Mouse (Mus musculus) heart, postnatal 36 days (tissue): ENCODE measurements around the gene Gorasp1. TPM values are rescaled to one million over a fixed set of nuclear protein-coding genes. Genes with fewer than 3 reads are reported as not detected.

ENCODE experiments used
- DNase-seq, 2 experiments: peaks; one replicate each; pipeline ENCODE4 v3.0.0; 2021 to 2022
- intact Hi-C: fragments of 180-260 bp; cut with DNase I; formaldehyde crosslinking; loops from one replicate; pipeline ENCODE4 v1.15.1; 2025
- total RNA-seq, 2 experiments: library from RNA; stranded (reverse); gene quantifications; 2 replicates each; pipeline ENCODE4 v1.2.3; 2021

Gorasp1 gene
- total RNA-seq, 2 experiments from 2014 or later: 30.2 to 30.6 TPM

DNA sequence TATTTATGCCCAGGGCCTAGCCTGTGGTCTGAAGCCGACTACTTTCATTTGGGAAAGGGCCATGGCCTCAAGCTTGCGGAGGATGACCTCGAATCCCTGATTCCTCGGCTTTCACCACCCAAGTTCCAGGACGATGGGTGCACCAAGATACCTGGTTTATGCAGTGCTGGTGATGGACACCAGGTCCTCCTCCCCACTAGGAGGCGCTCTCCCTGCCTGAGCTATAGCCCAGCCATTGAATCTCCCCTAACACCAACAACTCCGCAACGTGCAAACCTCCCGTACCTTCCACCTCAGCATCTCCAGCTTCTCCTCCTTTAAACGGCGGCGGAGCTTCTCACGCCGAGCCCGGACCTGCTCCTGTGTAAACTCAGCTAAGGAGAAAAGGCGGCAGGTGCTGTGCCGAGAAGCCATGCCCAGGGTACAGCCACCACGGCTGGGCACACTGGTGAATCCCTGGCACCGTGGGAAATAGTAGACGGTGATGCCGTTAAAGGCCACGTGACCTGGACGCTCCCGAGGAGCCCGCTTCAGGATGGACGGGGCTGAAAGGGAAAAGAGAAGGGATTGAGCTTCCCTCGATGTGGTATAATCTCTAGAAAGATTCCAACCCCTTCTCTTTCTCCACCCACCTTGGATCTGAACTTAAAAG lies 36.6 kb upstream of the Gorasp1 start:
- no peak for DNase-seq
- intact Hi-C loops: no loop called here

DNA sequence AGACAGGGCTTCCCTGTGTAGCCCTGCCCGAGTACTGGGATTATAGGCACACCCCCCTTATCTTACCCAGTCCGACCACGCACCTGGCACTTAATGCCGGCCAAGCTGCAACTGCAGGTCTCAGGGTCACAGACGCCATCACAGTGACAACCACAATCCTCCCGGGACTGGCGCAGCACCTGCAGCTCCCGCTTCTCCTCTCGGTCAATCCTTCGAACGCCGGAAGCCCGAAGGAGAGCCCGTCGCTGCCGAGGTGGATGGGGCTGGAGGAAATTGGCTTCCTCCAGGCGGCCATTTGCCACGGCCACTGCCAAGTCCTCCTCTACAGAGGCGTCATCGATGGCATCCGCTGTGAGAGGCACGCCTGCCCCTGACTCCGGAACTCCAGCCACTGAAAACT lies 35.9 kb upstream of the Gorasp1 start:
- DNase-seq: no peak
- intact Hi-C loops: no loop called here

DNA sequence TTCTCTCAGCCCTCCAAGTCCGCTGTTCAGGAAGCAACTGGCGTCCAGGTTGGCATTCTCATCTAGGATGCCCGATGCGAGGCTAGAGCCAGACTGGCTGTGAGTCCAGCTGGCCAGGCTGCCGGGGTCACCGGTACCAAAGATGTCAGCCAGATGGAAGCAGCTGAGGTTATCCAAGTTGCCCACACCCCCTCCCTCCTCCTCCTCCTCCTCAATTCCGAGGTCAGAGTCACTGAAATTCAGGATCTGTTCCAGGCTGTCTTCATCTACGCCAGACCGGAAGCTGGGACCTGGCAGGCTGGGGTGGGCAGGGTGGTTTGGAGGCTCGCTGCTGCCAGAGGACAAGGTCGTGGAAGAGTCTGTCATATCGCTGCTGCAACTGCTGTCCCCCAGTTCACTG lies 35.2 kb upstream of the Gorasp1 start:
- intact Hi-C loops: no loop called here
- DNase-seq: peak in 1 of 2 experiments; percentile 55

DNA sequence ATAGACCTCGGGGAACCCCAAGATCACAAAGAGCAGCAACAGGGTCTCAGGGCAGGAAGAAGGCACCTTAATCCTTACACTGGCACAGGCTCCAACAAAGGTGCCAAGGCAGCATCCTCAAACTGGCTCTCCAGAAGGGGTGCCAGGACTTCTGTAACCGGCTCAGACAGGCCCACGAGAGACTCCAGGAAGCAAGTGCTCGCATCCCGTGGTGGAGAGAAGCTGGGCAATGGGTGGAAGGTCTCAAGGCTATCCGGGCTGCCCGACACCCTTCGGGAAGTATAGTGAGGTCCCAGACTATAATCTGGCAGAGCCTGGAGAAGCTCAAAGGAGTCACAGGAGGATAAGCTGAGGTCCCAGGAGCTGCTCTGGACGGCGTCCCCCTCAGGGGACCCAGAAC lies 34.8 kb upstream of the Gorasp1 start:
- DNase-seq: no peak
- intact Hi-C loops: no loop called here

DNA sequence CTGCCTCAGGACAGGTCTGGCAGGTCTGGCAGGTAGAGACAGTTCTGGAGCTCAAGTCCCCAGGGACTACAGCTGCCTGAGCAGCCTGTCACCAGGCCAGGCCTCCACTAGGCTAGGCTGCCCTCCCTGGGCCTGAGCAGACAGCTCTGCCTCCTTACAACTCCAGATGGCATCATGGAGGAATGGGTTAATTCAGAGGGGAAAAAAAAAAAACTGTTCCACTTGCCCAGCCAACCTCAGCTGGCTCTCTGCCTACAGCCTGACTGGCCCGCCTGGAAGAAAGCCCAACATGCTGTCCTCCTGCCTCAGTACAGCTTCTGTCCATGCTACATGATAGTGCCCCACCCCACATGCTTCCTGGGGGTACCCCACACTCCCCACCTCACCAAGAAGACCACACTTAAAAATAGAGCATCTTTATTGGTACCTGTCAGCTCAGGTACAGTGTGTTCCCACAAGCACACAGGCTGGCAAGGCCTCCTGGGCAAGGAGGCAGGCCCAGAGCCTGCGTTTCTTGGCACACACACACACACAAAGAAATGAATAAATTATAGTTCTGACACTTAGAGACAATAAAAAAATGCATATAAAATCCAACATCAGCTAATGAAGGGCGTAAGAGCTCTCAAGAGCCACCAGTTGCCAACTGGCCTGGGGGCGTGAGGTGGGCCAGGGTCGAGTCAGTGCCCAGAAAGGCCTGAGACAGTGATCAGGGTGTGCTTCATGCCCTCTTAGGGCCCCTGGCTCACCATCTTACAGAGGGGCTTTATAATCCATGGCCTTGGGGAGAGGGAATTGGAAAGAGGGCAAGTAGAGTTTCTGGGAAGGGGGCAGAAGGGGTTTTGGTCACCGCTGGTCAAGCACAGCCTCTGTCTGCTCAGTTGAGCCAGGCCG lies 33.6 kb upstream of the Gorasp1 start:
- intact Hi-C loops: no loop called here
- peak in 1 of 2 experiments; percentile 52 for DNase-seq

DNA sequence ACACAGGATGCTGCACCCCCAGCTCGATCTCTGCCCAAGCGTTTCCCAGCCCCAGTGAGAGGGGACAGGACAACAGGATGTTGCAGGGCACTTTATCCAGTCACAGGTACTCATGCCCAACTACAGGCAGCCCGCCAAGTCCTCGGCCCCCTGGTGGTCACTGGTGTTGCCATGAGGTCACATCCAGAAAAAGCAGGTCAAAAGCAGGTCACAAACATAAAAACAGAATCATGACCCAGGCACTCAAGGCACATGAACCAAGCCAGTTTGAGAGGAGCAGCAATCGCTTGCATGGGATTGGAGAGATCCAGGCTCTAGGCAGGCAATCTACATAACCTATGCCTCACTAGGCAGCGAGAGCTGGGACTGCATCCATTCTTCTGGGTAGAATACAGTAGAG lies 32.9 kb upstream of the Gorasp1 start:
- DNase-seq: peak; percentile 56 to 68
- intact Hi-C loops: no loop called here

DNA sequence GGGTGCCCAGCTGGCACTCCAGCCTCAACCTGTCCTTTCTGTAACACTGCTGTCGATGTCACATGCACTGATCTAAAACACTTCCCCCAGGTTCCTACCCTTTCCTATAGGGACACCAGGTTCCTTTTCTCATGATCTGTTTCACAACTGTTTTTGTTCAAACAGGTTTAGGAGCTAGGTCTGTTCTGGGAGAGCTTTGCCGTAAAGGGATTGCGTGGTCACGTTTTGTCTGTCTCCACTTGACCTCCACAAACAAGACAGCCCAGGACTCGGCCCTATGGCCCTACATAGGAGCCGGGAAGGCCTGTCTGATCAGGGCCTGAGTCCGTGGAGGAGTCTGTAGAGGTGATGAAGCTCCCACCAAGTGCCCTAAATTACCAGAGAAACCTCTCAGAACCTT lies 32.4 kb upstream of the Gorasp1 start:
- intact Hi-C loops: no loop called here
- DNase-seq: no peak

DNA sequence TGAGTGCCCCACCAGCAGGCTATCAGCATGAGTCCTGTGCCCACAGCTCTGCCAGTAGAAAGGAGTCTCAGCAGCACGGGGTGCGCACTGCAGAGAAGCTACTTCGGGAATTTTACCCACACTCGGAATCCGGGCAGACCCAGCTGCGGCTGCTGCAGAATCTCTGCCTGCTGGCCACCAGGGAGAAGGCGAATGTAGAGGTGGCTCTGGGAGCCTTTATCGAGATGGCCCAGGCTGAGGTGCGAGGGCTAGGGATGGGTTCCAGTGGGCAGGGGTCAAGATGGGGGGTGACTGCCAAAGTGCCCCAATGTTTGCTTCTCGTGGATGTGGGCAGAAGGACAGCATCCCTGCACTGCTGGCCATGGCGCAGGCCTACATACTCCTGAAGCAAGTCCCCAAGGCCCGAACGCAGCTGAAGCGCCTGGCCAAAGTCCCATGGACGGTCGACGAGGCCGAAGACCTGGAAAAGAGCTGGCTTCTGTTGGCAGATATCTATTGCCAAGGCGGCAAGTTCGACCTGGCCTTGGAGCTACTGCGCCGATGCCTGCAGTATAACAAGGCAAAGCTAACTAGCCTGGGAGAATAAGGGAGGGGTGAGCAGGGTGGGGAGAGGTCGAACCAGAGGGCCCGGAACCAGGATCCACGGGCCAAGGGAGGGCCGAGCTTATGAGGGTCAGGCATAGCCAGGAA lies 29.0 kb upstream of the Gorasp1 start:
- intact Hi-C loops: no loop called here

DNA sequence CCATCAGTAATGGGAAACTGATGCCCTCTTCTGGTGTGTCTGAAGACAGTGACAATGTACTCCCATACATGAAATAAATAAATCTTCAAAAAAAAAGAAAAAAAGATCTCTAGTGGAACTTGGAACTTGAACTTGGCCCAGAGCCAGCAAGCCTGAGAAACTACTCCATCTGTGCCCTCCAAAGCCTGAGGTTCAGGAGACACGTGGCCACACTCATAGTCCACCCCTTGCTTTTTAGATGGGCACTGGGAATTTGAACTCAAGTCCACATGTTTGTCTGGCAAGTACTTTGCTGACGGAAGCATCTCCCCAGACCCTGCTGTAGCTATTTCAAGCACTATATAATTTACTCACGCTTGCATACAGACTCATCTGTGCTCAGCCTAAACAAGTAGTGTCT lies 27.8 kb upstream of the Gorasp1 start:
- no peak for DNase-seq
- intact Hi-C loops: loop anchor here (2.0 kb wide), 1 partner anchor 14 kb away; no protein-coding TSS in a partner anchor

More for the DNA sequence above, 29.0 kb upstream of the Gorasp1 start:
- DNase-seq: no peak

DNA sequence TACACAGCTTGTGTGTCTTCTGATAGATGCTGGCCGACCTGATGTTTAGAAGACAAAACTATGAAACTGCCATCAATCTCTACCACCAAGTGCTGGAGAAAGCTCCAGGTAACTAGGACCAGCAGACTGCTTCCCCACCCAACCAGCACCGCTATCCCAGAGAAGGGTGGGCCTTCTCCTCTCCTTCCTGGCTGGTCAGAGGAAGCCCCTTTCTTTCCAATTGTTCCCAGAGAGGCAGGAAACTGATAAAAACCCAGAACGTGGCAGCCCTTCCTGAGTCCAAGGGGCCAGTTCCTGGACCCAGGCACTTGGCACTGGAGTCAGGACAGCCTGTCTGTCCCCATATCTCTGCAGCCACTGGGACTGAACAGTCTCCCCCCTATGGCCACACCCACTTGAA lies 26.8 kb upstream of the Gorasp1 start:
- peak in 1 of 2 experiments; percentile 39 for DNase-seq
- intact Hi-C loops: loop anchor here (2.0 to 5.0 kb wide), 2 partner anchors 15 to 133 kb away; no protein-coding TSS in a partner anchor

DNA sequence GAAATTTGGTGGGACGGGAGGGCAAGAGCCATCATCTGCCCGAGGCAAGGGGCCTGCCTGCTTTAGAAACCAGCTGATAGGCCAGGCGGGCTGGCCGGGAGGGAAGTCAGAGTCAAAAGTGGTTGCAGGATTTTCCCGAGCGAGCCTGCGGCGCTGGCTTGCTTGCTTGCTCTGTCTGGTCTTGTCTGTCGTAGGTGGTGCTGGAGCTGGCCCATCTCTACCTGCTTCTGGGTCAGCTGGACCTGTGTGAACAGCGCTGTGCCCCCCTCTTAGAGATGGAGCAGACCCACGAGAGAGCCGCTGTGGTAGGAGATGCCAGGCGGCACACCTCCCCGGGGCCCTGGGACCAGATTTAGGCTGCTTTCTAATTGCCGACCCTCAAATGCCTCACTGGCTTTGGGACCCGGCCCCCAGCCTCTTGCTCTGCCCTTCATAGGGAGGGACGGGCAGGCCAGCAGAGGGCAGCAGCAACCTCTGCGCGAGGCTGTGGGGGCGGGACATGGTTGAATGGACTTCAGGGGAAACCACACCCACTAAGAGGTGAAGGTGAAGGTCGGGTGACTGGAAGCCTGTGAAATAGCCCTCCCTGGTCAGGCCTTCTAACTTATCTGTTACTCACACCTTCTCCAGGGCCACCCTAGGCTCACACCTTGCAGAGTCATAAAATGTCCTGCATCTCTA lies 25.8 kb upstream of the Gorasp1 start:
- intact Hi-C loops: loop anchor here (2.0 to 5.0 kb wide), 3 partner anchors 50 to 134 kb away; no protein-coding TSS in a partner anchor
- peak; percentile 81 to 82 for DNase-seq

DNA sequence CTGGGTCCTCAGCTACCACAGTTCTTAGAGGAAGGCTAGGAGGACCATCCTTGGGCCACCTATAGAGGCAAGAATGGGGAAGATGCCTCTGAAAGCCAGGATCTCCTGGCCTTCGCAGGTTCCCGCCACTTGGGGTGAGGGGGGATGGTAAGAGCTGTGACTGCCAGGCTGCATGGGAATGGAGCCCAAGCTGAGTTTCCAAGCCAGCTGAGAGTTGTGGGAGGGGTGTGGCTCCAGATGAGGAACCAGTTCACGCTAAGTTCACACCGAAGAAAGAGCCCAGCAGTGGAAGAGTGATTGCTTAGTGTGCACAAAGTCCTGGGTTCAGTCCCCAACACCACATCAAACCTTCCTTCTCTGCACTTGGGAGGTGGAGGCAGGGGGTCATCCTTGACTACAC lies 24.9 kb upstream of the Gorasp1 start:
- DNase-seq: no peak
- intact Hi-C loops: loop anchor here (2.0 to 5.0 kb wide), 3 partner anchors 51 to 135 kb away; no protein-coding TSS in a partner anchor

DNA sequence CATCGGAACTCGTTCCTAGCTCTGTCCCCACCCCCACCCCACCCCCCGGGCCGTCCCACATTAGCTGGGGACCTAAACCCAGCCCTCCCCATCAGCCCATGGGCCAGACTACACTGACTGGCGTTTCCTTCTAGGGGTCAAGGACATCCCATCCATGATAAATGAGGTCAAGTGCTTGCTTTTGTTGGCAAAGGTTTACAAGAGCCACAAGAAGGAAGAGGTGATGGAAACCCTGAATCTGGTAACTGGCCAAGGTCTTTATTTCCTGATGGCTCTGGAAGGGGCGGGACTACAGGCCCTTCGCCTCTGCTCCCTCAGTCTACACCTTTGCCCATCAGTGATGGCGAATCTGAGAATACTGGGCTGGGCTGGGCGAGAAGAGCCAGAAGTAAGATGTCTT lies 21.5 kb upstream of the Gorasp1 start:
- DNase-seq: no peak
- intact Hi-C loops: no loop called here

DNA sequence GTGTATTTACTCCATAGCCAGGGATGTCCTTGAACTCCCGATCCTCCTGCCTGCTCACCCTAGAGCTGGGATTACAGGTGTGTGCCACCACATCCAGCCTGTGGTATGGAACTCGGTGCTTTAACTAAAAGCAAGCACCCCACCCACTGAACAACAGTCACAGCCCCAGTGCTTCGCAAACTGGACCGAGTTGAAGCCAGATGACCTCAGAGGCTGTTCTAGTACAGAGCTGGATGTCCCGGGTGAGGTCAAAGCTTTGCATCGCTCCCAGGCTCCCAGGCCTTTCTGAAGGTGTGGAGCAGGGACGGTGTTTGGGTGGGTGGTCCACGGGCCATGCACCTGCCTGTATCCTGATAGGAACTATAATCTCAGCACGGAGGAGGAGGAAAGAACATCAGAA lies 14.0 kb upstream of the Gorasp1 start:
- intact Hi-C loops: no loop called here
- no peak for DNase-seq

DNA sequence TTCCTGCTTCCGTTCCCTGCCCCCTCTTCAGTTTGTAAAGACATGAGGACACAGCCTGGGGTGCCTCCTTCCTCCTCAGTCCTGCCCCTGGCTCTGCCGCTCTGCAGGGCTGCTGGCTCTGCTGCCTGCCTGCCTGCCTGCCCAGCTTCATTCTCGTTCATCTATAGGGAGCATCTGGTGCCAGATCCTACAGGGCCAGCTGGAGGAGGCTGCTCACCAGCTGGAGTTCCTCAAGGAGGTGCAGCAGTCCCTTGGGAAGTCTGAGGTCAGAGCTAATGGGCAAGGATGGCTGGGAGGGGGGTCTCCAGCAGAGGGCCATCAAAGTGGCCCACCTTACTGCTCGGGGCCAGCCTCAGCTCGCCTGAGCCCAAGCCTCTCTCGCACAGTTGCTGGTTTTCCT lies 13.1 kb upstream of the Gorasp1 start:
- intact Hi-C loops: no loop called here
- no peak for DNase-seq

DNA sequence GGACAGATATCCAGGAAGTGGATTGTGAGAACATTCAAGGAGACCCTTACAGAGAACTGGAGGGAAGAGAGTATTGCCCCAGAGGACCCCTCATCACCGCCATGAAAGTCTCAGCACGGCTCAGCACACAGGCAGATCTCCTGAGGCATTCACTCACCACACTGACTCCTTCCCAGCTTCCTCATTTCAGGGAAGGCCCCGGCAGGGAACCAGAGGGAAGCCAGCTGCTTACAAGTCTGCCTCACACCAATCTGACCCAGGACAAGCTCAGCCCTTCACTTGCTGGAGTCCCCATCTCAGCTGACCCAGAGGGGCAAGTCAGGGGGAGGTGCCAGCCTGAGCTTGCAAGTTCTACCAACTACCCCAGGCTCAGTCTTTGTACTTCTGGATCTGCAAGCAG lies 11.4 kb upstream of the Gorasp1 start:
- no peak for DNase-seq
- intact Hi-C loops: no loop called here

DNA sequence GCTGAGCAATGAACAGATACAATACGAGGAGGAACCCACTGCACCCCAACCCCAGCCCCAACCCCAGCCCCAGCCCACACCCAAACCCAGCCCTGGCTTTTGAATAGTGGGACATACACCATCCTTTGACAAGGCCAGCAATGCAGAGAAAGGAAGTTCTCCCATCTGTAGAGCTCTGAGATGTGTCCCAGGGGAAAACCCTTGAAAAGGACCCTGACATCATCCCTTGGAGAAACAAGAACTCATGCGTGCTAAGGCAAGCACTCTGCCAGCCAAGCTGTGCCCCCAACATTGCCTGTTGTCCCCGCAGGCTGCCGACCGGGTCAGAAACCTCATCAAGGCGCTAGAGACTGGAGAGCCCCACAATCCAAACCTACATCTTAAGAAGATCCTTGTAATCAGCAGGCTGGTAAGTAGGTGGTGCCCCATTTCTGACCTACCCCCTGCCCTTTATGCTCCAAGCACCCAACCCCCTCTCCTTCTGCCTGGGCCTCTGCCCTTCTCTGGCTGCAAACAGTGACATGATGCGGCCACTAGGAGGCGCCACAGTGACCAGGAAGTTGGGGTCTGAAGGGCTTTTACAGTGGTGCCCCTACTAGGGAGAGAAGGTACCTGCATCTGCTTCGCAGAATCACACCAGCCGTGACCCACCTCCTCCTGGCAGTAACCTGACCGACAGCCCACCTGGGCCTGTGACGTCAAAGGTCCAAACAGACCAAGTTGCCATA lies 8.0 kb upstream of the Gorasp1 start:
- intact Hi-C loops: no loop called here
- DNase-seq: no peak

DNA sequence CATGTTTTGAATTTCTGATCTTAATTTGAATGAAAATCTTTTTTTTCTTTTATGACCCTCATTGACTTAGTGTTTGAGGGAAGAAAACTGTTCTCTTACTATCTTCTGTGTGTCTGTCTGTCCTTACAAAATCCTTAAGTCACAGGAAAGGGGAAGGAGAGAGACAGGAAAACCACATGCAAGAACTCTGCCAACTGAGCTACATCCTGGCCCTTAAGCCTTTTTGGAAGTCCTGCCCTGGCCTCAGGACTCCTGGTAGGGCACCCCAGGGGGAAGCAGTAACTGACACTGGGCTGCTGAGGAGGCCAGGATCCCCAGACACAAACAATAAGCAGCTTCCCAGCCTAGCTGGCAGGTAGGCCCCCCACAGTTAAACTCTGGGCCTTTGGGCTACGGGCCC lies 6.0 kb upstream of the Gorasp1 start:
- intact Hi-C loops: no loop called here
- DNase-seq: no peak

DNA sequence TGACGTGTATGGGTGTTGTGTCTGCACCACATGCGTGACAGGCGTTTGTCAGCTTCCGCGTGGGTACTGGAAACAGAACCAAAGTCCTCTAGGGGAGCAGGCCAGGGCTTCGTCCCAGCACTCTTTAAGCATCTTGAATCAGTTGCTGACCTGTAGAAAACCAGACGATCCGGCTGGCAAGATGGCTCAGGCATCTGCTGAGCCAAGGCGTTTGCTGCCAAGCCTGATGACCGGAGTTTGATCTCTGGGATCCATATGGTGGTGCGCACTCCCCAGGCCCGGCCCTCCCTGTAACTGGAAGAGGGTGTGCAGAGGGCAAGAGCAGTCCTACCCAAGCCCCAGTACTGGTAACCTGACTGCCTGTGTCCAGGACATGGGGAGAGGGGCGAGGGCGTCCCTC lies 4.5 kb upstream of the Gorasp1 start:
- DNase-seq: no peak
- intact Hi-C loops: no loop called here

DNA sequence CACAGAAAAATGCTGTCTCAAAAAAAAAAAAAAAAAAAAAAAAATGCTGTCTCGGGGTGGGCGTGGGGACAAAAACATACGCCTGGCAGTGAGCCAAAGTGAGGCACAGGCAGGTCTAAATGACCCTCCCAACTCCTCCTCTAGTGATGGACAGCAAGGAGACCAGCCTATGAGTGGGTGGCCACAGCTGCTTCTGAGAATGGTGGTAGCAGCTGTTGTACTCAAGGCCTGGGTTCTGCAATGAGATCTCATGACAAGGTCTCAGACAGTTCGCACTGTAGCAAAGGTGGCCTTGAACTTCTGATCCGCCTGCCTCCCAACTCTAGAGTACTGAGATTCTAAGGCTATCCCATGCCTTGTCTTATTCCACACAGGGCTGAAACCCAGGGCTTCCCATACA lies 4.0 kb upstream of the Gorasp1 start:
- no peak for DNase-seq
- intact Hi-C loops: no loop called here
